Mouse (Mus musculus) small intestine, adult 2 months (tissue): Measurements from ENCODE around the gene Rab3il1.

Experiments
- CTCF ChIP-seq: fragments of 200-500 bp; IDR thresholded peaks from 2 replicates; pipeline ENCODE4 v1.5.1; 2012; ENCODE audit warnings: low read depth, mild to moderate bottlenecking, control low read depth, inconsistent platforms, low read length, moderate library complexity, mixed read lengths; ENCODE audit not compliant: insufficient replicate concordance, insufficient read length; ENCODE audit errors: extremely low read depth
- POLR2A ChIP-seq: fragments of 200-500 bp; IDR thresholded peaks from 2 replicates; pipeline ENCODE4 v1.6.1; 2012; ENCODE audit warnings: low read depth, mild to moderate bottlenecking, control low read depth, inconsistent platforms, low read length, moderate library complexity

- TF ChIP-seq CTCF (no peak), POLR2A (no peak)
Observed at GRCm38 (mm10) chr19:10049533-10049932, 48.1 kb downstream of the Rab3il1 start.
